Mouse (Mus musculus): ENCODE data around the gene Nphp3. TPM values are rescaled to one million over a fixed set of nuclear protein-coding genes. Genes with fewer than 3 reads are reported as not detected.

Nphp3 gene
- total and polyA plus RNA-seq, 3 experiments: 0.05 TPM; not detected in 2

DNA sequence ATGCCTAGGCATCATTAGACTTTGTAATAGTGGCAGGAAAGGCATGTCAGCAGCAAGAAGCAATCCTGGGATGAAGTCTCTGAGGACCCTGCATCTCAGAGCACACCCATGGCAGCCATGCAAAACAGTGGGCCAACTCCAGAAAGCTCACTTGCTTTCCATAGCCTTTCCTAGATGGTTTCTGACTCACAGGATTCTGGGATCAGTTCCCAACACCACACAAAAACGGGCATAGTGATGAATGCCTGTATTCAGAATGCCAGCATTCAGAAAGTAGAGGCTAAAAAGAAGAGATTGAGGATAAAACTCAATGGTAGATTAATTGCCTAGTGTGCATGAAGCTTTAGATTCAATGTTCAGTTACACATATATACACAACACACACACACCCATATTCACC is 12.2 kb downstream of the Nphp3 start:
- DNase-seq (ENCODE audit: low spot score): no peak

DNA sequence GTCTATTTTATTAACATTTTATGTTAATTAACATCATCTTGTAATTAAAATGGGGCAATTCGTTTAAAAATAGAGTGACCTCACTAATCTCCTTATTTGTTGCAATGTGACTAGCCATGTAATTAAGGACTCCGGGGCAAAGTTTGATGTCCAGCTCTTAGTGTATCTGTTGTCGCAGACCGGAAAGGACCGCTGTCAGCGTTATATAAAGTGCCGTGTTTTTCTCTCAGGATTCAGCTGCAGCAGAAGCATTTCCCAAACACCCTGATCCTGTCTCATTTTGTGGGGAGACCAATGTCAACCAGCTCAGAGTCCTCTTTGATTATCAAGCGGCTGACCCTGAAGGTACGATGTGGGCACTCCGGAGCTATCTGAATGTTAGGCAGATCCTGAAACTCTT is 18.7 kb downstream of the Nphp3 start:
- no peak for ATAC-seq (ENCODE audit: extremely low read depth, insufficient number of reproducible peaks, low FRiP score, poor library complexity, severe bottlenecking)
- H3K4me3 ChIP-seq (ENCODE audit: low read depth, low read length): no peak overlapping the region
- no peaks in the 10 kb centered on the region for H3K27me3 ChIP-seq (ENCODE audit: insufficient read depth, low read length)
- no peak for DNase-seq (ENCODE audit: low spot score)
- H3K4me1 ChIP-seq (ENCODE audit: insufficient read depth, low read depth, low read length): no peaks in the 10 kb centered on the region
- no peaks in the 10 kb centered on the region for H3K36me3 ChIP-seq (replicated peaks)
- H3K9me3 ChIP-seq (replicated peaks): no peaks in the 10 kb centered on the region
- TF ChIP-seq POLR2AphosphoS5 (IDR thresholded peaks at IDR 0.05; ENCODE audit: insufficient replicate concordance, low read depth, low read length): no peak
- TF ChIP-seq CTCF (IDR thresholded peaks at IDR 0.05; ENCODE audit: low read depth, low read length): no peak
- no peak for TF ChIP-seq TAL1 (conservative IDR thresholded peaks at IDR 0.05; ENCODE audit: low read depth, low read length)
- no peak for TF ChIP-seq GATA1 (IDR thresholded peaks at IDR 0.05; ENCODE audit: borderline replicate concordance, low read length)
- TF ChIP-seq GATA2 (IDR thresholded peaks at IDR 0.05; ENCODE audit: borderline replicate concordance, low read depth, low read length): no peak

More for the DNA sequence above, 12.2 kb downstream of the Nphp3 start:
- Histone ChIP-seq H3K4me1 (ENCODE audit: insufficient read depth, low read depth, low read length) (no peaks in the 10 kb centered on the region), H3K27me3 (ENCODE audit: insufficient read depth, low read length) (no peaks in the 10 kb centered on the region), H3K9me3 (replicated peaks) (no peaks in the 10 kb centered on the region), H3K4me3 (ENCODE audit: low read depth, low read length) (no peak overlapping the region), H3K36me3 (replicated peaks) (no peaks in the 10 kb centered on the region)
- ATAC-seq (ENCODE audit: extremely low read depth, insufficient number of reproducible peaks, low FRiP score, poor library complexity, severe bottlenecking): no peak
- TF ChIP-seq GATA2 (IDR thresholded peaks at IDR 0.05; ENCODE audit: borderline replicate concordance, low read depth, low read length): no peak
- TF ChIP-seq TAL1 (conservative IDR thresholded peaks at IDR 0.05; ENCODE audit: low read depth, low read length): no peak
- no peak for TF ChIP-seq POLR2AphosphoS5 (IDR thresholded peaks at IDR 0.05; ENCODE audit: insufficient replicate concordance, low read depth, low read length)
- no peak for TF ChIP-seq GATA1 (IDR thresholded peaks at IDR 0.05; ENCODE audit: borderline replicate concordance, low read length)
- TF ChIP-seq CTCF (IDR thresholded peaks at IDR 0.05; ENCODE audit: low read depth, low read length): no peak

DNA sequence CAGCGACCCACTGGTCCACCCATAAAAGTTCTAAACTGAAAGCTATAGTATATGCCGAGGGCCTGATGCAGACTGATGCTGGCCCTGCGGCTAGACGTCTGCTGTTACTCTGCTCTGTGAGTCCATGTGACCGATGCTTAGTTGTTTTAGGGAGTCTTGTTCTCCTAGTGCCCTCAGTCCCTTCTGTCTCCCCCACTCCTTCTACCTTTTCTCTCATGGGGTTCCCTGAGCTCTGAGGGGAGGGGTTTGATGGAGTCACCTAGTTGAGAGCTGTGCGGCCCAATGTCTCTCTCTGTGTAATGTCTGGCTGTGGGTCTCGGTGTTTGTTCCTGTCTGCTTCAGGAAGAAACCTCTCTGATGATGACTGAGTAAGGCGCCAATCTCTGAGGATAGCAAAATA is 24.8 kb downstream of the Nphp3 start:
- no peaks in the 10 kb centered on the region for H3K9me3 ChIP-seq (replicated peaks)
- no peaks in the 10 kb centered on the region for H3K4me1 ChIP-seq (ENCODE audit: insufficient read depth, low read depth, low read length)
- H3K36me3 ChIP-seq (replicated peaks): no peaks in the 10 kb centered on the region
- TF ChIP-seq POLR2AphosphoS5 (IDR thresholded peaks at IDR 0.05; ENCODE audit: insufficient replicate concordance, low read depth, low read length) (no peak), GATA1 (IDR thresholded peaks at IDR 0.05; ENCODE audit: borderline replicate concordance, low read length) (no peak), GATA2 (IDR thresholded peaks at IDR 0.05; ENCODE audit: borderline replicate concordance, low read depth, low read length) (no peak), TAL1 (conservative IDR thresholded peaks at IDR 0.05; ENCODE audit: low read depth, low read length) (no peak), CTCF (IDR thresholded peaks at IDR 0.05; ENCODE audit: low read depth, low read length) (no peak)
- ATAC-seq (ENCODE audit: extremely low read depth, insufficient number of reproducible peaks, low FRiP score, poor library complexity, severe bottlenecking) (no peak), DNase-seq (ENCODE audit: low spot score) (no peak)
- no peaks in the 10 kb centered on the region for H3K27me3 ChIP-seq (ENCODE audit: insufficient read depth, low read length)
- H3K4me3 ChIP-seq (ENCODE audit: low read depth, low read length): no peak overlapping the region

DNA sequence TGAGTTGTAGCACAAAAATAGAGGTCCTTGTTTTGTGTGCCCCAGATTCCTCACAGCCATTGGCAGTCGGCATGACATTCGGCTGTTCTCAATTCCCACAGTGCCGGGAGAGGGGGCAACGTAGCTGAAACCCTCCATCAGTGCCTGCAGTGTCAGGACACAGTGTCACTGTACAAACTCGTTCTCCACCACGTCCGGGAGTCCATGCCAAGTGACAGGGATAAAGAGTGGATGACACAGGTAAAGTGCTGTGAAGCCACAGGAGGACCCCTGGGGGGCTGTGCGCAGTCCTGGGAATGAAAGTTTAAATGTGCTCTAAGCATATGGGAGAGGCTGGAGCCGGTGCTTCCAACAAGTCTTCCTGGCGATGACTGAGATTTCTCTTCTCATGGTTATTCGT is 27.5 kb downstream of the Nphp3 start:
- H3K4me3 ChIP-seq (ENCODE audit: low read depth, low read length): no peak overlapping the region
- ATAC-seq (ENCODE audit: extremely low read depth, insufficient number of reproducible peaks, low FRiP score, poor library complexity, severe bottlenecking) (no peak), DNase-seq (ENCODE audit: low spot score) (no peak)
- H3K9me3 ChIP-seq (replicated peaks): no peaks in the 10 kb centered on the region
- TF ChIP-seq GATA1 (IDR thresholded peaks at IDR 0.05; ENCODE audit: borderline replicate concordance, low read length): no peak
- TF ChIP-seq TAL1 (conservative IDR thresholded peaks at IDR 0.05; ENCODE audit: low read depth, low read length): no peak
- no peaks in the 10 kb centered on the region for H3K27me3 ChIP-seq (ENCODE audit: insufficient read depth, low read length)
- no peaks in the 10 kb centered on the region for H3K4me1 ChIP-seq (ENCODE audit: insufficient read depth, low read depth, low read length)
- H3K36me3 ChIP-seq (replicated peaks): no peaks in the 10 kb centered on the region

DNA sequence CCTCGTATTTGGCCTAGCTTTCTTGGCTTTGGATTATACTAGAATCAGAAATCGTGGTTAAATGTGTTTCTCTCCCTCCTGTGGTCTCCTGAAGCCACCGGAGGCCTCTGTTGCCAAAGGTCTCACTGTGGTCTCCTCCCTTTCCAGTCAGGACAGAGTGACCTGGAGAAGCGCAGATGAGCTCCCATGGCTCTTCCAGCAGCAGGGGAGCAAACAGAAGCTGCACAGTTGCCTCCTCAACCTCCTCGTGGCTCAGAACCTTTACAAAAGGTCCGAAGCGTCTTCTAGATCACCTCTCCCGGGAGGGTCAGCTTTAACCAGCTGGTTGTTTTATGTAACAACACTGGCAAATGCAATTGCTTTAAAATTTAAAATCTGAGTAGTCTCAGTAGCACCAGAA is 31.9 kb downstream of the Nphp3 start:
- Histone ChIP-seq H3K27me3 (ENCODE audit: insufficient read depth, low read length) (no peaks in the 10 kb centered on the region; the same call in 1 of the 2 replicates), H3K36me3 (replicated peaks) (no peaks in the 10 kb centered on the region), H3K9me3 (replicated peaks) (no peaks in the 10 kb centered on the region), H3K4me1 (ENCODE audit: insufficient read depth, low read depth, low read length) (0 out of 2 replicates have a peak, but pooled peaks cover 4% of the 10 kb centered on the region), H3K4me3 (ENCODE audit: low read depth, low read length) (no peak overlapping the region)
- ATAC-seq (ENCODE audit: extremely low read depth, insufficient number of reproducible peaks, low FRiP score, poor library complexity, severe bottlenecking) (no peak), DNase-seq (ENCODE audit: low spot score) (no peak)
- TF ChIP-seq GATA1 (IDR thresholded peaks at IDR 0.05; ENCODE audit: borderline replicate concordance, low read length) (no peak), POLR2AphosphoS5 (IDR thresholded peaks at IDR 0.05; ENCODE audit: insufficient replicate concordance, low read depth, low read length) (no peak), GATA2 (IDR thresholded peaks at IDR 0.05; ENCODE audit: borderline replicate concordance, low read depth, low read length) (no peak), TAL1 (conservative IDR thresholded peaks at IDR 0.05; ENCODE audit: low read depth, low read length) (no peak), CTCF (IDR thresholded peaks at IDR 0.05; ENCODE audit: low read depth, low read length) (no peak)

DNA sequence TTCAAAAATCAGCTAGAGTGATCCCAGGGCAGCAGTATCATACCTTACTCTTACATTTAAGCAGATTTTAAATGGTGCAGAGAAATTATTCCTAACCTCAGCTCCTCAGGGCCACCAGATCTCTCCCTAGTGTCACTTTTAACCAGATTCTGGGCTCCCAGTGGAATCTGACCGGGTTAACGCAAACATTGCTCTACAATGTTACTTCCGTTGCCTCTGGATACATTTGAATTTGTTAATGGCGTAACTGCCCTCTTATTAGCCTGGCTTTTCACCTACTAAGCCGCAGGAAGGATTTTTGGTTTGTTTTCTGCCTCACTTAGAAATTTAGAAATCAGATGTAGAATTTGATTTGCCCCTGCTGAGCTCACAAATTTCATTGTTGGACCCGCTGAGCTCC is 32.4 kb downstream of the Nphp3 start:
- H3K4me3 ChIP-seq (ENCODE audit: low read depth, low read length): no peak overlapping the region
- H3K36me3 ChIP-seq (replicated peaks): no peaks in the 10 kb centered on the region
- H3K4me1 ChIP-seq (ENCODE audit: insufficient read depth, low read depth, low read length): 0 out of 2 replicates have a peak, but pooled peaks cover 4% of the 10 kb centered on the region
- H3K27me3 ChIP-seq (ENCODE audit: insufficient read depth, low read length): no peaks in the 10 kb centered on the region; the same call in 1 of the 2 replicates
- TF ChIP-seq CTCF (IDR thresholded peaks at IDR 0.05; ENCODE audit: low read depth, low read length) (no peak), TAL1 (conservative IDR thresholded peaks at IDR 0.05; ENCODE audit: low read depth, low read length) (no peak), POLR2AphosphoS5 (IDR thresholded peaks at IDR 0.05; ENCODE audit: insufficient replicate concordance, low read depth, low read length) (no peak), GATA2 (IDR thresholded peaks at IDR 0.05; ENCODE audit: borderline replicate concordance, low read depth, low read length) (no peak), GATA1 (IDR thresholded peaks at IDR 0.05; ENCODE audit: borderline replicate concordance, low read length) (no peak)
- DNase-seq (ENCODE audit: low spot score) (no peak), ATAC-seq (ENCODE audit: extremely low read depth, insufficient number of reproducible peaks, low FRiP score, poor library complexity, severe bottlenecking) (no peak)
- no peaks in the 10 kb centered on the region for H3K9me3 ChIP-seq (replicated peaks)
